Mouse (Mus musculus) kidney, postnatal 0 days (tissue): ENCODE data around the gene Rab5if. TPM values are rescaled to one million over a fixed set of nuclear protein-coding genes. Genes with fewer than 3 reads are reported as not detected.

Source experiments
- ATAC-seq: fragments of 200-750 bp; cut with Nextera tagmentation; replicated peaks from 2 replicates; pipeline ENCODE4 v1.8.0; 2017; ENCODE audit warnings: low read depth, moderate number of reproducible peaks, moderate TSS enrichment, moderate library complexity; ENCODE audit not compliant: low FRiP score
- DNase-seq: peaks from one replicate; pipeline ENCODE4 v3.0.0-alpha.2; 2016; ENCODE audit warnings: low spot score
- H3K27ac ChIP-seq: fragments of 300-500 bp; sonication (generic); 2 replicates; pipeline ENCODE4 v1.5.1; 2014; ENCODE audit warnings: mild to moderate bottlenecking
- H3K27me3 ChIP-seq: fragments of 300-500 bp; sonication (generic); 2 replicates; pipeline ENCODE4 v1.6.1; 2014; ENCODE audit warnings: low read length, mixed read lengths; ENCODE audit not compliant: insufficient read depth
- H3K36me3 ChIP-seq: fragments of 300-500 bp; sonication (generic); 2 replicates; pipeline ENCODE4 v1.6.1; 2014; ENCODE audit warnings: low read length, mixed read lengths; ENCODE audit not compliant: insufficient read depth
- H3K4me1 ChIP-seq: fragments of 300-500 bp; sonication (generic); replicated peaks from 2 replicates; pipeline ENCODE4 v1.6.1; 2014; ENCODE audit warnings: antibody characterized with exemption, low read length, mixed read lengths; ENCODE audit not compliant: insufficient read depth
- H3K4me2 ChIP-seq: fragments of 300-500 bp; sonication (generic); 2 replicates; pipeline ENCODE4 v1.6.1; 2014; ENCODE audit warnings: mild to moderate bottlenecking, low read length, moderate library complexity, mixed read lengths
- H3K4me3 ChIP-seq: fragments of 300-500 bp; sonication (generic); replicated peaks from 2 replicates; pipeline ENCODE4 v1.5.1; 2014; ENCODE audit warnings: low read depth, low read length
- H3K9ac ChIP-seq: fragments of 300-500 bp; sonication (generic); 2 replicates; pipeline ENCODE4 v1.6.1; 2014; ENCODE audit warnings: low read depth, low read length
- H3K9me3 ChIP-seq: fragments of 300-500 bp; sonication (generic); replicated peaks from 2 replicates; pipeline ENCODE4 v1.6.1; 2016; ENCODE audit warnings: low read length, inconsistent platforms, mixed read lengths
- CTCF ChIP-seq: IDR thresholded peaks from 2 replicates; pipeline ENCODE4 v1.5.1; 2016; ENCODE audit warnings: antibody characterized with exemption, low read depth, mild to moderate bottlenecking, moderate library complexity
- WGBS: fragments of 180-500 bp; shearing (Covaris S2); extraction: QIAGEN DNeasy Blood & Tissue Kit; methylation state at CpG from one replicate; pipeline ENCODE4 v1.1.7; 2014; 5-methylcytosine and 5-hydroxymethylcytosine counted together
- polyA plus RNA-seq: library from polyadenylated mRNA; unstranded; fragments of >200 nt; fragmentation: Nextera tagmentation; extraction: Ambion mirVana; gene quantifications from 2 replicates; pipeline ENCODE4 v1.2.1, GENCODE M21; 2015

Rab5if gene
- polyA plus RNA-seq, 1 experiment from 2014 or later: 252 TPM

DNA sequence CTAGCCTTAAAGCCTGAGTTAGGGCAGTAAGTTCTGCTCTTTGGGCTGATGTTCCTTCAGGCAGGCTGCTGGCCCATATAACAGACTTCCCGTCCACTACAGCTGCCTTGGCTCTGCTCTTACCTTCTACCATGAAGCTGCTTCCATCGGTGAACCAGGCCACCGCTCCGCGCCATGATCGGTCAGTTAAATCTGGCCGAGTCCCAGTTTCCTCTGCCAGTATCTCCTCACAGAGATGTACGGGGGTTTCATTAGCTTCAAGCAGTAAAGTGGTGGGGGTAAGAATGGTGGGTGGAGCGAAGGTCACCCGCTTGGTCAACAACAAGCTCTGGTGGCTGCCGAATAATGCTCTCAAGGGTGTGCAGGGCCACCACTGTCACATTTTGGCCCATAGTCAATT, 28.6 kb upstream of the Rab5if start:
- WGBS: 97% methylated on average over 11 of the region's 11 CpGs
- no peak overlapping the region for H3K4me3 ChIP-seq
- DNase-seq (no peak), ATAC-seq (no peak)
- H3K36me3 ChIP-seq: peaks cover 37% of the 10 kb centered on the region
- H3K27me3 ChIP-seq: no peaks in the 10 kb centered on the region
- H3K9me3 ChIP-seq: no peaks in the 10 kb centered on the region; the same call in 1 of the 2 replicates
- 0 out of 2 replicates have a peak, but pooled peaks cover 9% of the 10 kb centered on the region for H3K4me1 ChIP-seq
- no peak overlapping the region for H3K27ac ChIP-seq
- no peak overlapping the region for H3K9ac ChIP-seq
- no peak overlapping the region for H3K4me2 ChIP-seq
- no peak for TF ChIP-seq CTCF

DNA sequence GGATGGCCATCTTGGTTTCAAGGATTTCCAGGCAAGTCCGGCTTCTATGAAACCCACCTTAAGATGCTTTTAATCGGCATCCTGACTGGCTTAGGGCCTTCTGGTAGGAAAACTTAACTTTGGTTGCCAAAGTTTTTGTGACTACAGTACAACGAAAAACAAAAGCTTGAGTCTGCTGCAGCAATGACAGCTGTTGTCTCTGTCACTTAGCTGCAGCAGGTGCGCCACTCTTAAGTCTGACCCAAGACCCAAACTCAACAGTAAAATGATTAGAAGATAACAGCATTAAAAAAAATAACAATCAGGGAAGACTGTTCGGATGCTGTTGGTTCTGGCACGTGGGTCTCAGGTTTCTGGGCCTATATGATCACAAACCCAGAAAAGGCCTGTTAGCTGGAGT, 24.1 kb upstream of the Rab5if start:
- no peak for DNase-seq
- 66% methylated on average over 6 of the region's 6 CpGs for WGBS

DNA sequence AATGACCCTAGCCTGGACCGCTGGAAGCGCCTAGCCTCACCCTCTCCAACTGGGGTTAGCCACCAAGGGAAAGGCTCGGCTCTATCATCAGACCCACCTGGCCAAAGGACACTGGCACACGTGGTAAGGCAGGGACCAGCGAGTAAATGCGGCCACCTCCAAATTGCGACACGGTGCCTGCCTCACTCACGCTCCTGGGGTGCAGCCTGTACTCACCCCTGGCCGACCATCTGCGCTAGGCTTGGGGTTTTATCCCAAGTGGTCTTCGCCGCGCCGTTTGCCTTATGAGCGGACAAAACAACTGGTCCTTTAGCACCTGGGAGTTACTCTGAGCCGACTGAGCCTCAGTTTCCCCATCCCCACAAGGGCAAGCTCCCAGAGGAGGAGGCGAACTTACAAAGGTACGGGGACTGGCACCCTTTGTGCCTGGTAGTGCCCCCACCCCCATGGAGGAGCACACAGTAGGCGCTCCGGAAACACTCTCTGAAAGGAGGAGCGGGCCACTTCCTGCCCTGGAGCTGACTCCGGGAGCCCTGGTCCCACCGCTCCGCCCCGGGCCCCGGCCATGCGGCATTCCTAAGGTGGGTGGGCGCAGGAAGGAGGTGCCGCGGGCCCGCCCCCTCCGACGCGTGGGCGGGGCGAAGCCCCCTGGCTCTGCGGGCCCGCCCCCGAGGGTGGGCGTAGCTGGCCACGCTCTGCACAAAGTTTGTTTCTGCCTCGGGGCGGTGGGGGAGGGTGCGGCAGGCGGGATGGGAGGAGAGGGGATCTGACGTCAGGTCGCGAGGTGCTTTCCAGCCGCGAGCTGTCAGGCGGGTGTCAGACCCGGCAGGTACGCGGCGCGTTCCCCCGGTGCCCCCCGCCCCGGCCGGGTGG, 23.4 kb upstream of the Rab5if start, which contains the start of gene Tgif2:
Tgif2 (plus strand) TSS at position 689 of the 873 bp plus-strand sequence.
- Histone ChIP-seq H3K4me2 (peak within 1 kb of the TSS; percentile 68), H3K36me3 (no peaks in the 10 kb centered on the region), H3K9ac (peak within 1 kb of the TSS; percentile 93), H3K4me1 (peaks cover 31% of the 10 kb centered on the region), H3K4me3 (peak within 1 kb of the TSS; percentile 89), H3K27ac (peak within 1 kb of the TSS; percentile 95), H3K9me3 (no peaks in the 10 kb centered on the region), H3K27me3 (no peaks in the 10 kb centered on the region)
- TF ChIP-seq CTCF: no peak
- WGBS: 2% methylated on average over 60 of the region's 61 CpGs
- DNase-seq: peak; percentile 96
- ATAC-seq: peak; percentile 84

More for the DNA sequence above, 24.1 kb upstream of the Rab5if start:
- H3K36me3 ChIP-seq: 0 out of 2 replicates have a peak, but pooled peaks cover 6% of the 10 kb centered on the region
- H3K4me2 ChIP-seq: peak overlapping the region; percentile 68
- H3K27me3 ChIP-seq: no peaks in the 10 kb centered on the region
- peak overlapping the region; percentile 89 for H3K4me3 ChIP-seq
- H3K9me3 ChIP-seq: no peaks in the 10 kb centered on the region
- H3K9ac ChIP-seq: 0 out of 2 replicates have a peak overlapping the region, but pooled peaks have one; percentile 47
- peaks cover 27% of the 10 kb centered on the region; the same call in 1 of the 2 replicates for H3K4me1 ChIP-seq
- no peak for TF ChIP-seq CTCF
- peak overlapping the region; percentile 79 for H3K27ac ChIP-seq
- no peak for ATAC-seq

DNA sequence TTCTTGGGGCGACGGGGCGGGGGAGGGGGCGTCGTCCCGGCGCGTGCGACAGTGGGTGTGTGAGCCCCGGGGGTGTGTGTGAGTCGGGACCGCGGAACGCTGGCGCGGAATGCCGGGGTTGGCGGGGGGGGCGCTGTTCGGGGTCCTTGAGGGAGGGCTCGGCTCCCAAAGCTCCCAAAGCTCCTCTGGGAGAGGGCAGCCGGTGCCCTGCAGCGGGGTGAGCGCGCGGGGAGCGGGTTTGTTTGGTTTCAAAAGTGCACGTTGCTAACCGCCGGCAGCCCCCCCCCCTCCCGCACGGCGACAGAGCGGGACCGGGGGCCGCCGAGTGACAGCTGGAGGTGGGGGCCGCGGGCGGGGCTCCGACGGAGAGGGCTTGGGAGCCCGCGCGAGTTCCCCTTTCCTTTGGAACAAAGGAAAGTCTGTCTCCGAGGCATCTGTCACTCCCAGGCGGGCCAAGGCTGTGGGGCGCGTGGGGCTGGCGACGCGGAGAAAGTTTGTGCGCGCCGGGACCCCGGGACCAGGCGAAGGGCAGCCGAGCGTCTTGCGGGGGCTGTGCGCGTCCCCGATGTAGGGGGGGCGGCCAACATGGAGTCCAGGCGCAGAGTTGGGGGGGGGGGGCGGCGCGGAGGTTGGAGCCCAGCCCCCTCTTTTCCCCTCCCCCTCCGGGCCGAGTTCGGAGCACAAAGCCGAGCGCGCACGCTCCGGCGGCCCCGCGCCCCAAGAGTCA, 22.5 kb upstream of the Rab5if start:
- no peaks in the 10 kb centered on the region for H3K27me3 ChIP-seq
- under 1% methylated on average over 59 of the region's 79 CpGs for WGBS
- H3K9me3 ChIP-seq: no peaks in the 10 kb centered on the region
- ATAC-seq: peak; percentile 33; the same call in 1 of the 2 replicates
- H3K4me2 ChIP-seq: peak overlapping the region; percentile 68
- H3K36me3 ChIP-seq: no peaks in the 10 kb centered on the region
- peak; percentile 55 for DNase-seq
- H3K4me1 ChIP-seq: peaks cover 39% of the 10 kb centered on the region
- H3K27ac ChIP-seq: peak overlapping the region; percentile 95
- TF ChIP-seq CTCF: no peak
- H3K9ac ChIP-seq: peak overlapping the region; percentile 93
- H3K4me3 ChIP-seq: peak overlapping the region; percentile 89

DNA sequence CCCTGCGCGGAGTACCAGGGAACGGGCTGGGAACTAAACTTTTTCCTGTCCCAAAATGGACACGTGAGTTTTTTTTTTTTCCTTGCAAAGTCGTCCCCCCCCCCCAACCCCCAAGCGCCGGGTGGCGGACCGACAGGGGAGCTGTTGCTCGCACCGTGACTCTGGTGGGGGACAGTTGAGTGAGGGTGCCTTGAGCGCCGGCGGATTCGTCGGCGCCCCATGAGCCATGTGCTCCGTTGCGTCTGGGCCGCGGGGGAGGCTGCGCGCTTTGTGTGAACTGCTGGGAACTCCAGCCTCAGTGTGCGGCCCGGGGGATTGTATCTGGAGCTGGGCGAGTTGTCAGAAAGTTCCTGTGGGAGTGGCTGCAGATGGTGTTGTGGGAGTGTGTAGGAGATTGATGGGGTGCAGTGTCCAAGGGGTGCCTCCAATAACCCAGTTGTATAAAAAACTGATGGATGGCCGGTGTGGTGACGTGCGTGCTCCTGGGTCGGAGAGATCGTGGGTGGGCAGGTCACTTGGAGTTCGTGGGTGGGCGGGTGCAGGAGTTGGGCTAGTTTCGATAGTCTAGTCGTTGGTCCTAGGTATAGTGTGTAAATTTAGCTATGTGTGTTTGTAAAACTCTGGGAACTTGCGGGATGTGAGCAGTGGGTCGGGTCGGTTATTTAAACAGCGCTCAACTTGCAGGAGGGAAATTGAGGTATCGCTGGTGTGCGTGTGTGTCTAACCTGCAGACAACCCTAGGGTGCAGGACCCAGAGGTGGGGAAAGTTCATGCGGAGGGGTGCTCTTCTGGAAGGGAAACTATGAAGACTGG, 21.7 kb upstream of the Rab5if start:
- Histone ChIP-seq H3K36me3 (no peaks in the 10 kb centered on the region), H3K27me3 (no peaks in the 10 kb centered on the region), H3K9me3 (no peaks in the 10 kb centered on the region), H3K4me2 (peak overlapping the region; percentile 68), H3K27ac (peak overlapping the region; percentile 95), H3K4me3 (peak overlapping the region; percentile 89), H3K4me1 (peaks cover 44% of the 10 kb centered on the region), H3K9ac (peak overlapping the region; percentile 93)
- DNase-seq (peak; percentile 96), ATAC-seq (peak; percentile 44)
- TF ChIP-seq CTCF: peak; percentile 13; the same call in 1 of the 2 replicates
- WGBS: under 1% methylated on average over 36 of the region's 42 CpGs
